Mouse (Mus musculus) heart, embryonic 12.5 days (tissue): Measurements from ENCODE around the gene Icmt. TPM values are rescaled to one million over a fixed set of nuclear protein-coding genes. Genes with fewer than 3 reads are reported as not detected.

Experiments used
- polyA plus RNA-seq: library from polyadenylated mRNA; unstranded; fragments of >200 nt; fragmentation: Nextera tagmentation; extraction: Ambion mirVana; gene quantifications from 2 replicates; pipeline ENCODE4 v1.2.1, GENCODE M21; 2016

Gene Icmt
- polyA plus RNA-seq, 1 experiment from 2014 or later, result 25.4 TPM

Other genes with a start within 250 kb of the Icmt start
- gene Plekhg5, start 224.7 kb upstream of the Icmt start, polyA plus RNA-seq, result 13.6 and 14.1 TPM in 2 replicates
- gene Tnfrsf25, start 181.3 kb upstream of the Icmt start, polyA plus RNA-seq, result 0.86 and 1.1 TPM in 2 replicates
- 1.3 and 1.6 TPM in 2 replicates for gene Espn, start 144.9 kb upstream of the Icmt start, polyA plus RNA-seq
- not detected in 2 replicates for gene Hes2, start 138.4 kb upstream of the Icmt start, polyA plus RNA-seq
- 63.4 and 64.6 TPM in 2 replicates for gene Acot7, start 119.1 kb upstream of the Icmt start, polyA plus RNA-seq
- gene Gpr153, start 23.0 kb upstream of the Icmt start, polyA plus RNA-seq, result 11.9 and 14.0 TPM in 2 replicates
- gene Hes3, start 5.6 kb upstream of the Icmt start, polyA plus RNA-seq, result not detected in 2 replicates
- gene Rnf207, start 21.8 kb downstream of the Icmt start, polyA plus RNA-seq, result 56.5 and 62.1 TPM in 2 replicates
- gene Rpl22, start 28.5 kb downstream of the Icmt start, polyA plus RNA-seq, result 278 and 280 TPM in 2 replicates
- gene Chd5, start 41.4 kb downstream of the Icmt start, polyA plus RNA-seq, result 0.08 TPM in 1 of 2 replicates, not detected in the other
- 2.6 and 2.7 TPM in 2 replicates for gene Nphp4, start 179.5 kb downstream of the Icmt start, polyA plus RNA-seq
- gene Kcnab2, start 180.6 kb downstream of the Icmt start, polyA plus RNA-seq, result 5.2 and 5.6 TPM in 2 replicates